8 mouse cellular contexts compared by ENCODE assay signal in genomic region chr11:97622440-97622839, GRCm38 (mm10). TPM values are rescaled to one million over a fixed set of nuclear protein-coding genes. Genes with fewer than 3 reads are reported as not detected.
DNase-seq lines count a peak whose midpoint lies in the region; ATAC-seq and TF ChIP-seq lines count a peak whose summit lies in the region.

No protein-coding gene starts in this region.

- peak; percentile 58 for DNase-seq in kidney, adult 11 months
- peak; percentile 66 for DNase-seq in c-Kit-positive CD71-negative TER-119-negative erythroid progenitor cells, embryonic 14.5 days (ENCODE audit: low read depth)
- DNase-seq in hindbrain, postnatal 0 days (ENCODE audit: low spot score) = peak; percentile 85
- peak; percentile 81 for DNase-seq in limb, embryonic 10.5 days (ENCODE audit: low spot score)
- DNase-seq in midbrain, postnatal 0 days (ENCODE audit: low spot score) = peak; percentile 79
- DNase-seq in spleen, postnatal 4 days (ENCODE audit: low spot score in 2 of 2) = peak; percentile 44 to 74

- ATAC-seq in kidney, embryonic 15.5 days (replicated peaks; ENCODE audit: low FRiP score) = no peak
- ATAC-seq in forebrain, embryonic 13.5 days = peak; percentile 72
- ATAC-seq in hindbrain, postnatal 0 days = peak; percentile 61
- ATAC-seq in midbrain, postnatal 0 days (ENCODE audit: low FRiP score) = no peak; the same call in 1 of the 2 replicates

- no peak overlapping the region for H3K4me3 ChIP-seq in kidney, embryonic 15.5 days (replicated peaks)
- H3K4me3 ChIP-seq in forebrain, embryonic 13.5 days = no peak overlapping the region
- no peak overlapping the region for H3K4me3 ChIP-seq in hindbrain, postnatal 0 days (ENCODE audit: low read length)
- H3K4me3 ChIP-seq in limb, embryonic 10.5 days = no peak overlapping the region
- H3K4me3 ChIP-seq in midbrain, postnatal 0 days (ENCODE audit: low read depth, low read length) = no peak overlapping the region

- H3K4me2 ChIP-seq in kidney, embryonic 15.5 days = no peak overlapping the region
- no peak overlapping the region for H3K4me2 ChIP-seq in forebrain, embryonic 13.5 days
- no peak overlapping the region for H3K4me2 ChIP-seq in hindbrain, postnatal 0 days (ENCODE audit: low read depth, low read length)
- no peak overlapping the region for H3K4me2 ChIP-seq in midbrain, postnatal 0 days (ENCODE audit: low read depth, low read length, poor library complexity, severe bottlenecking)

- no peaks in the 10 kb centered on the region for H3K9me3 ChIP-seq in kidney, embryonic 15.5 days (replicated peaks)
- no peaks in the 10 kb centered on the region for H3K9me3 ChIP-seq in forebrain, embryonic 13.5 days (replicated peaks)
- H3K9me3 ChIP-seq in hindbrain, postnatal 0 days (ENCODE audit: low read length) = no peaks in the 10 kb centered on the region
- no peaks in the 10 kb centered on the region for H3K9me3 ChIP-seq in limb, embryonic 10.5 days (replicated peaks)
- H3K9me3 ChIP-seq in midbrain, postnatal 0 days (ENCODE audit: low read length) = no peaks in the 10 kb centered on the region

- H3K4me1 ChIP-seq in kidney, embryonic 15.5 days = peaks cover 24% of the 10 kb centered on the region
- H3K4me1 ChIP-seq in forebrain, embryonic 13.5 days = peaks cover 14% of the 10 kb centered on the region
- H3K4me1 ChIP-seq in hindbrain, postnatal 0 days (ENCODE audit: insufficient read depth, low read length) = no peaks in the 10 kb centered on the region
- peaks cover 20% of the 10 kb centered on the region for H3K4me1 ChIP-seq in limb, embryonic 10.5 days
- H3K4me1 ChIP-seq in midbrain, postnatal 0 days (ENCODE audit: insufficient read depth, low read length) = no peaks in the 10 kb centered on the region

- H3K27ac ChIP-seq in kidney, embryonic 15.5 days = no peak overlapping the region
- H3K27ac ChIP-seq in forebrain, embryonic 13.5 days = no peak overlapping the region
- no peak overlapping the region for H3K27ac ChIP-seq in hindbrain, postnatal 0 days
- H3K27ac ChIP-seq in limb, embryonic 10.5 days = no peak overlapping the region
- H3K27ac ChIP-seq in midbrain, postnatal 0 days (ENCODE audit: low read depth, low read length) = no peak overlapping the region

- no peaks in the 10 kb centered on the region for H3K36me3 ChIP-seq in kidney, embryonic 15.5 days
- no peaks in the 10 kb centered on the region for H3K36me3 ChIP-seq in forebrain, embryonic 13.5 days (ENCODE audit: poor library complexity, severe bottlenecking)
- H3K36me3 ChIP-seq in hindbrain, postnatal 0 days (ENCODE audit: insufficient read depth, low read length) = no peaks in the 10 kb centered on the region
- H3K36me3 ChIP-seq in limb, embryonic 10.5 days = no peaks in the 10 kb centered on the region
- H3K36me3 ChIP-seq in midbrain, postnatal 0 days (ENCODE audit: insufficient read depth, low read length) = no peaks in the 10 kb centered on the region

- H3K9ac ChIP-seq in kidney, embryonic 15.5 days = no peak overlapping the region
- no peak overlapping the region for H3K9ac ChIP-seq in forebrain, embryonic 13.5 days
- no peak overlapping the region for H3K9ac ChIP-seq in hindbrain, postnatal 0 days (replicated peaks; ENCODE audit: low read length)
- H3K9ac ChIP-seq in midbrain, postnatal 0 days (replicated peaks; ENCODE audit: low read length, poor library complexity, severe bottlenecking) = no peak overlapping the region

- peaks cover 70% of the 10 kb centered on the region for H3K27me3 ChIP-seq in kidney, embryonic 15.5 days
- peaks cover 46% of the 10 kb centered on the region for H3K27me3 ChIP-seq in forebrain, embryonic 13.5 days
- H3K27me3 ChIP-seq in hindbrain, postnatal 0 days (ENCODE audit: insufficient read depth, low read length) = peaks cover 17% of the 10 kb centered on the region; the same call in 1 of the 2 replicates
- peaks cover 62% of the 10 kb centered on the region for H3K27me3 ChIP-seq in limb, embryonic 10.5 days (ENCODE audit: low read depth, poor library complexity, severe bottlenecking)
- peaks cover 15% of the 10 kb centered on the region for H3K27me3 ChIP-seq in midbrain, postnatal 0 days (ENCODE audit: insufficient read depth, low read length)

- WGBS in kidney, embryonic 15.5 days = 4% methylated on average over 6 of the region's 6 CpGs
- WGBS in forebrain, embryonic 13.5 days = 2% methylated on average over 6 of the region's 6 CpGs
- WGBS in hindbrain, postnatal 0 days = 2% methylated on average over 6 of the region's 6 CpGs
- 2% methylated on average over 6 of the region's 6 CpGs for whole genome bisulfite sequencing in limb, embryonic 10.5 days
- 3% methylated on average over 6 of the region's 6 CpGs for WGBS in midbrain, postnatal 0 days

- TF ChIP-seq CTCF in hindbrain, postnatal 0 days (IDR thresholded peaks at IDR 0.05; ENCODE audit: low read depth) = peak; percentile 100
- TF ChIP-seq CTCF in midbrain, postnatal 0 days (IDR thresholded peaks at IDR 0.05) = peak; percentile 100

RNA-seq across cellular contexts. Expression of gene Epop, which starts 7.1 kb away (rescaled TPM):
- polyA plus RNA-seq in kidney, embryonic 15.5 days (2015; fragmentation: Nextera tagmentation; extraction: Ambion mirVana) = 4.3 and 5.1 TPM in 2 replicates
- 3.5 and 3.9 TPM in 2 replicates for polyA plus RNA-seq in forebrain, embryonic 13.5 days (2015; fragmentation: Nextera tagmentation; extraction: Ambion mirVana)
- 11.0 and 12.0 TPM in 2 replicates for total RNA-seq in hindbrain, postnatal 0 days (2014; rRNA removed)
- 2.3 and 2.4 TPM in 2 replicates for polyA plus RNA-seq in hindbrain, postnatal 0 days (2015; fragmentation: Nextera tagmentation; extraction: Ambion mirVana)
- polyA plus RNA-seq in limb, embryonic 10.5 days (2016; fragmentation: Nextera tagmentation; extraction: Ambion mirVana) = 16.1 and 23.8 TPM in 2 replicates
- total RNA-seq in midbrain, postnatal 0 days (2014; rRNA removed) = 5.0 and 8.4 TPM in 2 replicates
- 1.5 and 1.6 TPM in 2 replicates for polyA plus RNA-seq in midbrain, postnatal 0 days (2015; fragmentation: Nextera tagmentation; extraction: Ambion mirVana)

RNA-seq across cellular contexts. Expression of gene Mllt6, which starts 40.8 kb away (rescaled TPM):
- polyA plus RNA-seq in kidney, embryonic 15.5 days (2015; fragmentation: Nextera tagmentation; extraction: Ambion mirVana) = 2.8 and 3.9 TPM in 2 replicates
- polyA plus RNA-seq in forebrain, embryonic 13.5 days (2015; fragmentation: Nextera tagmentation; extraction: Ambion mirVana) = 3.2 and 3.5 TPM in 2 replicates
- total RNA-seq in hindbrain, postnatal 0 days (2014; rRNA removed) = 43.9 and 60.8 TPM in 2 replicates
- polyA plus RNA-seq in hindbrain, postnatal 0 days (2015; fragmentation: Nextera tagmentation; extraction: Ambion mirVana) = 1.5 and 1.7 TPM in 2 replicates
- polyA plus RNA-seq in limb, embryonic 10.5 days (2016; fragmentation: Nextera tagmentation; extraction: Ambion mirVana) = 2.5 TPM in 2 replicates
- total RNA-seq in midbrain, postnatal 0 days (2014; rRNA removed) = 43.9 and 52.8 TPM in 2 replicates
- 1.5 and 1.7 TPM in 2 replicates for polyA plus RNA-seq in midbrain, postnatal 0 days (2015; fragmentation: Nextera tagmentation; extraction: Ambion mirVana)

RNA-seq across cellular contexts. Expression of gene Srcin1, which starts 46.5 kb away (rescaled TPM):
- polyA plus RNA-seq in kidney, embryonic 15.5 days (2015; fragmentation: Nextera tagmentation; extraction: Ambion mirVana) = 0.83 and 0.85 TPM in 2 replicates
- polyA plus RNA-seq in forebrain, embryonic 13.5 days (2015; fragmentation: Nextera tagmentation; extraction: Ambion mirVana) = 5.6 and 6.4 TPM in 2 replicates
- 104 and 141 TPM in 2 replicates for total RNA-seq in hindbrain, postnatal 0 days (2014; rRNA removed)
- polyA plus RNA-seq in hindbrain, postnatal 0 days (2015; fragmentation: Nextera tagmentation; extraction: Ambion mirVana) = 14.3 and 14.7 TPM in 2 replicates
- 0.24 and 0.25 TPM in 2 replicates for polyA plus RNA-seq in limb, embryonic 10.5 days (2016; fragmentation: Nextera tagmentation; extraction: Ambion mirVana)
- total RNA-seq in midbrain, postnatal 0 days (2014; rRNA removed) = 95.0 and 100 TPM in 2 replicates
- 13.1 and 14.0 TPM in 2 replicates for polyA plus RNA-seq in midbrain, postnatal 0 days (2015; fragmentation: Nextera tagmentation; extraction: Ambion mirVana)

Comparison
In these comparisons a context has a peak if more than half of its experiments do, and no peak if none do; other contexts are left out.
1. ATAC-seq: peak in forebrain, embryonic 13.5 days (single experiment) and hindbrain, postnatal 0 days (single experiment); none in kidney, embryonic 15.5 days (single experiment) and midbrain, postnatal 0 days (single experiment).
2. Peak in every context shown above with its lines, with median percentiles within 50 percentile points of each other: DNase-seq.